Mouse (Mus musculus) neural tube, postnatal 0 days (tissue): ENCODE data around the gene Cd209d. TPM values are rescaled to one million over a fixed set of nuclear protein-coding genes. Genes with fewer than 3 reads are reported as not detected.

Experiments used
- polyA plus RNA-seq: library from polyadenylated mRNA; unstranded; fragments of >200 nt; fragmentation: Nextera tagmentation; extraction: Ambion mirVana; gene quantifications from 2 replicates; pipeline ENCODE4 v1.2.1, GENCODE M21; 2015

Gene Cd209d
- polyA plus RNA-seq = not detected in 2 replicates

DNA sequence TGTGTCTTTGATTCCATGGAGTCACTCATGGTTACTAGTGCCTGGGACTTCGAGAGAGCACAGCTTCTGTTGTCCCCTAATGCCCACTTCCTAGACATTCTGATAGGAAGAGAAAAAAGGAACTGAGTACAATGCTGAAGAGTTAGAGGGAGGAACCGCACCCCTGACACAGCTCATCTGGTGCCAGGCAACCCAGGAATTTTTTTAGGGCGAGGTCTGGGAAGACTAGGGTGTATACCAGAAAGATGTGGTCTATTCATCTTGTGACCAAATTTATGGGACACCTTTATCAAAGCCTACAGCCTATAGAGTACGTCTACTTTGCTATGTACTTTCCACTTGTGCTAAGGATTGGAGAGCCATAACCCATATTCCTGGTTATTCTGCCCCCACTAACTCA lies at the start of gene Cd209d:
Gene Cd209d, minus strand, starts transcription at position 101 of the 400 bp plus-strand sequence.

DNA sequence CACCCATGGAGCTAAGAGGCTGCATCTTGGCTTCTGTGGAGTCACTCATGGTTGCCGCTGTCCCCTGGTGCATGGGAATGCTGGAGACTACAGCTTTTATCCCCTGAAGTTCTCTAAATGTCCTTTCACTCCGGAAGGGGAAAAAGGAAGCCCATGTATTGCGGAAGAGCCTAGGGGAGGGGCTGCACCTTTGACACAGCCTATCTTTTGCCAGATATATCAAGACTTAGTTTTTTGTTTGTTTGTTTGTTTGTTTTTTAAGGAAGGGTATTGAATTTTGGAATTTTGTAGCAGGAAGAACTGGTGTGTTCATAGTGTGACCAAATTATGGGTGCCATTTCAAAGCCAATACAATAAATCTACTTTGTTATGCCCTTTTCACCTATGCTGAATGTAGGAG lies 48.4 kb upstream of the Cd209d start, which contains the start of gene Cd209b:
Gene Cd209b, minus strand, starts transcription at position 101 of the 400 bp plus-strand sequence.

GRCm38 (mm10) chr8:3854209-3854608 lies 24.1 kb downstream of the Cd209d start, which contains the start of gene Cd209e:
Cd209e (minus strand) TSS chr8:3854309.

Other genes starting within 250 kb of the Cd209d start
- gene Stxbp2, start 247.6 kb downstream of the Cd209d start, polyA plus RNA-seq = 24.9 and 27.4 TPM in 2 replicates
- 0.58 and 0.90 TPM in 2 replicates for gene Retn, start 222.8 kb downstream of the Cd209d start, polyA plus RNA-seq
- gene Mcemp1, start 212.8 kb downstream of the Cd209d start, polyA plus RNA-seq = 0.25 TPM in 1 of 2 replicates, not detected in the other
- 35.1 and 36.4 TPM in 2 replicates for gene Fcor, start 206.2 kb downstream of the Cd209d start, polyA plus RNA-seq
- 46.7 and 48.8 TPM in 2 replicates for gene Trappc5, start 202.3 kb downstream of the Cd209d start, polyA plus RNA-seq
- gene Fcer2a, start 184.4 kb downstream of the Cd209d start, polyA plus RNA-seq = 0.22 and 0.28 TPM in 2 replicates
- gene Clec4g, start 157.9 kb downstream of the Cd209d start, polyA plus RNA-seq = not detected in 2 replicates
- not detected in 2 replicates for gene Cd209a, start 129.6 kb downstream of the Cd209d start, polyA plus RNA-seq
- not detected in 2 replicates for gene Cd209e, start 24.2 kb downstream of the Cd209d start, polyA plus RNA-seq
- not detected in 2 replicates for gene Cd209b, start 48.3 kb upstream of the Cd209d start, polyA plus RNA-seq
- gene Cd209c, start 76.2 kb upstream of the Cd209d start, polyA plus RNA-seq = 0.21 and 0.29 TPM in 2 replicates
- not detected in 2 replicates for gene Cd209f, start 227.3 kb upstream of the Cd209d start, polyA plus RNA-seq